Mouse (Mus musculus) right cerebral cortex, adult 18-20 months (tissue): ENCODE results near the gene Kcnk16.

Experiments used
- DNase-seq: peaks from one replicate; pipeline ENCODE4 v3.0.0; 2022; ENCODE audit warnings: mixed read lengths

The Kcnk16 gene

GRCm38 (mm10) chr14:20230063-20230491 is 38.9 kb downstream of the Kcnk16 start:
- DNase-seq = no peak

GRCm38 (mm10) chr14:20229437-20229836 is 39.6 kb downstream of the Kcnk16 start:
- no peak for DNase-seq

- DNase-seq = no peak
These were observed 40.7 kb downstream of the Kcnk16 start for GRCm38 (mm10) chr14:20228336-20228735.

- DNase-seq = no peak
These were observed 42.0 kb downstream of the Kcnk16 start for GRCm38 (mm10) chr14:20226982-20227381.

GRCm38 (mm10) chr14:20226488-20226887 is 42.5 kb downstream of the Kcnk16 start:
- DNase-seq = no peak

- no peak for DNase-seq
These were observed 43.5 kb downstream of the Kcnk16 start for GRCm38 (mm10) chr14:20225525-20225924.

GRCm38 (mm10) chr14:20224576-20225218 is 44.3 kb downstream of the Kcnk16 start:
- DNase-seq = no peak

- DNase-seq = peak; percentile 10
These were observed 44.8 kb downstream of the Kcnk16 start for GRCm38 (mm10) chr14:20224163-20224562.

- no peak for DNase-seq
These were observed 45.7 kb downstream of the Kcnk16 start for GRCm38 (mm10) chr14:20223253-20223652.

- no peak for DNase-seq
These were observed 47.9 kb downstream of the Kcnk16 start for GRCm38 (mm10) chr14:20221083-20221482.

GRCm38 (mm10) chr14:20219849-20220248 is 49.1 kb downstream of the Kcnk16 start:
- no peak for DNase-seq

- DNase-seq = no peak
These were observed 51.6 kb downstream of the Kcnk16 start for GRCm38 (mm10) chr14:20217299-20217864.

- no peak for DNase-seq
These were observed 52.3 kb downstream of the Kcnk16 start for GRCm38 (mm10) chr14:20216561-20217298.

GRCm38 (mm10) chr14:20215826-20216225 is 53.2 kb downstream of the Kcnk16 start:
- no peak for DNase-seq

GRCm38 (mm10) chr14:20214125-20214524 is 54.9 kb downstream of the Kcnk16 start:
- no peak for DNase-seq

- no peak for DNase-seq
These were observed 57.0 kb downstream of the Kcnk16 start for GRCm38 (mm10) chr14:20211754-20212601.
